Mouse (Mus musculus): ENCODE measurements at regions not wholly inside any gene's neighbourhood (a gene's known extent, or its start where the extent isn't known, plus 50 kb on each side); places are given as distances from the start of the nearest gene placed in this dataset.
"Not testable (repeated sequence)": the region's sequence is repeated elsewhere in the genome, so short reads cannot be mapped to it uniquely, and the experiment has no call there.

DNA sequence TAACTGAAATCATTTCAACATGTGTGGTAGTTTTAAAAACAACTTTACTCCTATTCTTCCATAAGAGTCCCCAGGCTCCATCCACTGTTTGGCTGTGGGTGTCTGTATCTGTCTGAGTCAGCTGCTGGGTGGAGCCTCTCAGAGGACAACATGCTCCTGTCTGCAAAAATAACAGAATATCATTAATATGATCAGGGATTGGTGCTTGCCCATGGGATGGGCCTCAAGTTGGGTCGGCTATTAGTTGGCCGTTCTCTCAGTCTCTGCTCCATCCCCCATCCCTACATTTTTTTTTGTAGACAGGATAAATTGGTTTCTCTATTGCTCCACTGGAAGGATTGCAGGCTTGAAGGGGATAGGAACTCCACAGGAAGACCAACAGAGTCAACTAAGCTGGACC is 108.5 kb upstream of the Fgf16 start:
- DNase-seq (ENCODE audit: low spot score); H3K27me3 ChIP-seq (ENCODE audit: low read depth, poor library complexity, severe bottlenecking): not testable (repeated sequence)
- WGBS = 95% methylated on average over 2 of the region's 2 CpGs

GRCm38 (mm10) chrX:105670531-105670930 is 93.5 kb upstream of the Fgf16 start:
- H3K36me3 ChIP-seq = no peaks in the 10 kb centered on the region
- H3K27ac ChIP-seq = no peak overlapping the region
- no peaks in the 10 kb centered on the region for H3K9me3 ChIP-seq (replicated peaks)
- no peaks in the 10 kb centered on the region for H3K4me1 ChIP-seq
- DNase-seq (ENCODE audit: low spot score) = no peak
- H3K27me3 ChIP-seq (ENCODE audit: low read depth, poor library complexity, severe bottlenecking) = peaks cover 73% of the 10 kb centered on the region; the same call in 1 of the 2 replicates
- no peak overlapping the region for H3K4me3 ChIP-seq
- 81% methylated on average over 2 of the region's 2 CpGs for WGBS

More for the DNA sequence above, 108.5 kb upstream of the Fgf16 start:
- H3K36me3 ChIP-seq; H3K27ac ChIP-seq; H3K4me1 ChIP-seq; H3K9me3 ChIP-seq (replicated peaks); H3K4me3 ChIP-seq: not testable (repeated sequence)

DNA sequence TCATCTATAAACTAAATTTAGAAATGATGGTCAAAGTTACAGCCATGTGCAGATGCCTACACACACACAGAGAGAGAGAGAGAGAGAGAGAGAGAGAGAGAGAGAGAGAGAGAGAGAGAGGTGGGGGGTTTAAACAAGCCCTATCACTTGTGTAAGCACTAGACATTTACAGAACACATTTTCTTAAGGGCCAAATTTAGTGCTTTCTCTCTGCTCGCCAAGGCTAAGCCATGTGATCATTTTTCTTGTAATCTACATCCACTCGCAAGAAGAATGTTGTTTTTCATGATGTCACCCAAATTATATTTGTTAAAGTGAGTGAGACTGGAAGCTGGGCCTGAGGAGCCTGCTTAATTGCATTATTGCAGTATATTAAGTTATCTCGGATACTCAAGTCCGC is 92.8 kb upstream of the Fgf16 start:
- no peaks in the 10 kb centered on the region for H3K36me3 ChIP-seq
- H3K4me3 ChIP-seq = no peak overlapping the region
- H3K27ac ChIP-seq = no peak overlapping the region
- 90% methylated on average over 4 of the region's 4 CpGs for WGBS
- DNase-seq (ENCODE audit: low spot score) = no peak
- H3K4me1 ChIP-seq = no peaks in the 10 kb centered on the region
- H3K27me3 ChIP-seq (ENCODE audit: low read depth, poor library complexity, severe bottlenecking) = peaks cover 76% of the 10 kb centered on the region; the same call in 1 of the 2 replicates
- H3K9me3 ChIP-seq (replicated peaks) = no peaks in the 10 kb centered on the region

DNA sequence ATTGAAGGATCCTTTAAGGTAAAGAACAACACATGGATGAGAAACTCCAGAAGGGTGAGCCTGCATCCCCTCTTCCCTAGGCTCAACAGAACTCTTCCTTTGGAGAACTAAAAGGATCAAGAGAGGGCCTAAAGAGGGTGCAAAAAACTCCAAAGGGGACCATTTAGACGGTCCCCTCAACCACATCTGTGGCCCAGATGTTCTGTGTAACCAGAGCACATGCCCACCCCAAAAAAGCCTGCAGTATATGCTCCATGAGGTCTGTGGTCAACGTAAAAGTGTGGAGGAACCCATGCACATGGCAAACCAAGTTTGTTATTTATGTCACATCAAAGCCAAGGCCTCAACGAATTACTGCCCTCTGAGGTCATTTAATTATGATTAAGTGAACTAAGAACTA is 89.2 kb upstream of the Fgf16 start:
- Histone ChIP-seq H3K9me3 (replicated peaks) (no peaks in the 10 kb centered on the region), H3K27me3 (ENCODE audit: low read depth, poor library complexity, severe bottlenecking) (peaks cover 67% of the 10 kb centered on the region), H3K36me3 (no peaks in the 10 kb centered on the region), H3K4me3 (no peak overlapping the region), H3K4me1 (no peaks in the 10 kb centered on the region), H3K27ac (no peak overlapping the region)
- peak; percentile 29 for DNase-seq (ENCODE audit: low spot score)
- 26% methylated on average over 3 of the region's 3 CpGs for WGBS

DNA sequence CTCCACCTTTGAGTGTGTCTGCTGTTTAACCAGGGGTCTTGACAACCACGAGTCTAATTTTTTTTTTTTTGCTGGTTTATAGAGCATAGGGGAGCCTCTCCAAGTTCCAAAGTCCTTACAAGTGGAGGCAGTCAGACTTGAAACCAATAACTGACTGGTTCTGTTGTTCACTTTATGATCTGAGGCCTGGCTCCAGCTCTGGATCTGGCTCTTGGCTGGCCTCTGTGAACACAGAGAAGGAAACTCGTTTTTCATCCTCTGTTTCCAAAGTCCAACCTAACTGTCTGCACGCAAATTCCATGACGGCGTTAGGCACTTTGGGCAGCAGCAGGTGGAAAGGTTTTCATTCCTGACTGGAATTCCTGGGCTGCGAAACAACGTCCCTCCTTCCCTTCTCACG is 80.4 kb upstream of the Fgf16 start:
- Histone ChIP-seq H3K27me3 (ENCODE audit: low read depth, poor library complexity, severe bottlenecking) (peaks cover 79% of the 10 kb centered on the region), H3K9me3 (replicated peaks) (no peaks in the 10 kb centered on the region), H3K4me3 (no peak overlapping the region), H3K27ac (no peak overlapping the region), H3K4me1 (no peaks in the 10 kb centered on the region), H3K36me3 (no peaks in the 10 kb centered on the region)
- no peak for DNase-seq (ENCODE audit: low spot score)
- 86% methylated on average over 8 of the region's 8 CpGs for WGBS

- Histone ChIP-seq H3K27me3 (ENCODE audit: low read depth, poor library complexity, severe bottlenecking) (peaks cover 75% of the 10 kb centered on the region), H3K9me3 (replicated peaks) (no peaks in the 10 kb centered on the region), H3K4me3 (no peak overlapping the region), H3K4me1 (no peaks in the 10 kb centered on the region), H3K27ac (no peak overlapping the region), H3K36me3 (no peaks in the 10 kb centered on the region)
- no peak for DNase-seq (ENCODE audit: low spot score)
- 72% methylated on average over 4 of the region's 4 CpGs for WGBS
Observed at GRCm38 (mm10) chrX:105684433-105684832, 79.6 kb upstream of the Fgf16 start.

- DNase-seq (ENCODE audit: low spot score) = no peak
- H3K4me3 ChIP-seq = no peak overlapping the region
- H3K9me3 ChIP-seq (replicated peaks) = no peaks in the 10 kb centered on the region
- H3K4me1 ChIP-seq = peaks cover 4% of the 10 kb centered on the region; the same call in 1 of the 2 replicates
- peaks cover 84% of the 10 kb centered on the region for H3K27me3 ChIP-seq (ENCODE audit: low read depth, poor library complexity, severe bottlenecking)
- H3K27ac ChIP-seq = no peak overlapping the region
- WGBS = 38% methylated on average over 5 of the region's 5 CpGs
- no peaks in the 10 kb centered on the region for H3K36me3 ChIP-seq
Observed at GRCm38 (mm10) chrX:105710676-105711241, 53.3 kb upstream of the Fgf16 start.
